In genomic region chr2:48063436-48063835, GRCm38 (mm10) we compare ENCODE assay signal across 10 mouse cellular contexts.
DNase-seq lines count a peak whose midpoint lies in the region; ATAC-seq and TF ChIP-seq lines count a peak whose summit lies in the region.
"Had no signal": no experiment of that assay in that cellular context is flagged by ENCODE, and none has a peak within 500 bp of the region (broad histone marks: within the 10 kb centered on the region; RNA-seq: fewer than 3 reads in every experiment).

No protein-coding gene starts in this region.

- DNase-seq in brain, embryonic 14.5 days (ENCODE audit: low read depth) = peak; percentile 79
- peak; percentile 82 to 88 for DNase-seq in cerebellum, adult 18-20 months
- DNase-seq in layer of hippocampus, adult 9-10 months (ENCODE audit: low spot score) = peak; percentile 21
- peak; percentile 7 for DNase-seq in lung, postnatal 0 days (ENCODE audit: low spot score)
- no peak for DNase-seq in ovary, postnatal 36 days (ENCODE audit: low spot score)
- no peak for DNase-seq in heart, adult 18-20 months
- DNase-seq: heart, postnatal 36 days; midbrain, embryonic 14.5 days had no signal

- H3K4me1 ChIP-seq in lung, postnatal 0 days (ENCODE audit: insufficient read depth, low read depth, low read length) = no peaks in the 10 kb centered on the region
- H3K4me1 ChIP-seq: liver, embryonic 12.5 days had no signal

- TF ChIP-seq CTCF in brain, embryonic 14.5 days (IDR thresholded peaks at IDR 0.05; ENCODE audit: borderline replicate concordance, extremely low read depth, insufficient read depth, insufficient read length) = no peak
- TF ChIP-seq CTCF in lung, postnatal 0 days (IDR thresholded peaks at IDR 0.05) = no peak

- ATAC-seq in lung, postnatal 0 days = no peak; the same call in 1 of the 2 replicates
- no peak for ATAC-seq in monocyte, adult 5-6 weeks (replicated peaks; ENCODE audit: insufficient number of reproducible peaks, low FRiP score, low TSS enrichment, poor library complexity, severe bottlenecking)
- ATAC-seq: liver, embryonic 12.5 days had no signal

- H3K9me3 ChIP-seq in lung, postnatal 0 days (ENCODE audit: low read length) = no peaks in the 10 kb centered on the region
- H3K9me3 ChIP-seq: liver, embryonic 12.5 days had no signal

- no peak overlapping the region for H3K4me3 ChIP-seq in lung, postnatal 0 days (ENCODE audit: low read depth, low read length)
- H3K4me3 ChIP-seq: liver, embryonic 12.5 days had no signal

- no peaks in the 10 kb centered on the region for H3K27me3 ChIP-seq in lung, postnatal 0 days (replicated peaks; ENCODE audit: insufficient read depth, low read length)
- H3K27me3 ChIP-seq: liver, embryonic 12.5 days had no signal

- TF ChIP-seq EP300 in lung, postnatal 0 days (IDR thresholded peaks at IDR 0.05) = no peak

- H3K27ac ChIP-seq in lung, postnatal 0 days (ENCODE audit: low read length) = no peak overlapping the region
- H3K27ac ChIP-seq: liver, embryonic 12.5 days had no signal

- WGBS in lung, postnatal 0 days = 39% methylated on average over 9 of the region's 9 CpGs

- no peak overlapping the region for H3K9ac ChIP-seq in lung, postnatal 0 days (replicated peaks; ENCODE audit: low read depth)
- H3K9ac ChIP-seq: liver, embryonic 12.5 days had no signal

- H3K36me3 ChIP-seq in lung, postnatal 0 days (ENCODE audit: insufficient read depth, low read length) = no peaks in the 10 kb centered on the region
- H3K36me3 ChIP-seq: liver, embryonic 12.5 days had no signal

- no peak overlapping the region for H3K4me2 ChIP-seq in lung, postnatal 0 days (replicated peaks; ENCODE audit: low read depth, low read length)
- H3K4me2 ChIP-seq: liver, embryonic 12.5 days had no signal

- no peak for TF ChIP-seq POLR2A in brain, embryonic 14.5 days (IDR thresholded peaks at IDR 0.05; ENCODE audit: borderline replicate concordance, extremely low read depth, insufficient read depth, insufficient read length, poor library complexity, severe bottlenecking)

Comparison
In these comparisons a context has a peak if more than half of its experiments do, and no peak if none do; other contexts are left out.
1. DNase-seq: peak in brain, embryonic 14.5 days (single experiment), cerebellum, adult 18-20 months (2 of 2), layer of hippocampus, adult 9-10 months (single experiment) and lung, postnatal 0 days (single experiment); none in ovary, postnatal 36 days (single experiment) and heart, adult 18-20 months (0 of 2).